Mouse (Mus musculus) hindbrain, postnatal 0 days (tissue): ENCODE data around the gene Itga8. TPM values are rescaled to one million over a fixed set of nuclear protein-coding genes. Genes with fewer than 3 reads are reported as not detected.

Experiments used
- ATAC-seq: fragments of 200-750 bp; cut with Nextera tagmentation; 2 replicates; pipeline ENCODE4 v1.8.0; 2017; ENCODE audit warnings: mild to moderate bottlenecking, moderate TSS enrichment, moderate library complexity
- DNase-seq: peaks from one replicate; pipeline ENCODE4 v3.0.0-alpha.2; 2015; ENCODE audit warnings: low spot score
- H3K27ac ChIP-seq: fragments of 300-500 bp; sonication (generic); 2 replicates; pipeline ENCODE4 v1.5.1; 2014; ENCODE audit warnings: mild to moderate bottlenecking
- H3K27me3 ChIP-seq: fragments of 300-500 bp; sonication (generic); 2 replicates; pipeline ENCODE4 v1.6.1; 2014; ENCODE audit warnings: low read length, mixed read lengths; ENCODE audit not compliant: insufficient read depth
- H3K36me3 ChIP-seq: fragments of 300-500 bp; sonication (generic); 2 replicates; pipeline ENCODE4 v1.6.1; 2014; ENCODE audit warnings: low read length, mixed read lengths; ENCODE audit not compliant: insufficient read depth
- H3K4me1 ChIP-seq: fragments of 300-500 bp; sonication (generic); 2 replicates; pipeline ENCODE4 v1.6.1; 2014; ENCODE audit warnings: antibody characterized with exemption, low read length, mixed read lengths; ENCODE audit not compliant: insufficient read depth
- H3K4me2 ChIP-seq: fragments of 300-500 bp; sonication (generic); 2 replicates; pipeline ENCODE4 v1.6.1; 2014; ENCODE audit warnings: low read depth, mild to moderate bottlenecking, low read length, moderate library complexity, mixed read lengths
- H3K4me3 ChIP-seq: fragments of 300-500 bp; sonication (generic); 2 replicates; pipeline ENCODE4 v1.5.1; 2014; ENCODE audit warnings: low read length
- H3K9ac ChIP-seq: fragments of 300-500 bp; sonication (generic); replicated peaks from 2 replicates; pipeline ENCODE4 v1.6.1; 2014; ENCODE audit warnings: mild to moderate bottlenecking, low read length, moderate library complexity, mixed read lengths
- H3K9me3 ChIP-seq: fragments of 300-500 bp; sonication (generic); 2 replicates; pipeline ENCODE4 v1.6.1; 2016; ENCODE audit warnings: low read length, mixed read lengths
- CTCF ChIP-seq: IDR thresholded peaks from 2 replicates; pipeline ENCODE4 v1.5.1; 2016; ENCODE audit warnings: antibody characterized with exemption, control low read depth, low read depth
- WGBS: fragments of 180-500 bp; shearing (Covaris S2); extraction: QIAGEN DNeasy Blood & Tissue Kit; methylation state at CpG from one replicate; pipeline ENCODE4 v1.1.7; 2014; 5-methylcytosine and 5-hydroxymethylcytosine counted together
- polyA plus RNA-seq: library from polyadenylated mRNA; unstranded; fragments of >200 nt; fragmentation: Nextera tagmentation; extraction: Ambion mirVana; gene quantifications from 2 replicates; pipeline ENCODE4 v1.2.1, GENCODE M21; 2015
- total RNA-seq: library from RNA; depleted of rRNA; stranded (reverse); fragments of >200 nt; gene quantifications from 2 replicates; pipeline ENCODE4 v1.2.3, GENCODE M21; 2014

Gene Itga8
- total and polyA plus RNA-seq, 2 experiments from 2014 or later: 2.9 to 3.6 TPM

- Histone ChIP-seq H3K4me3 (no peak overlapping the region), H3K4me1 (no peaks in the 10 kb centered on the region), H3K9me3 (no peaks in the 10 kb centered on the region), H3K9ac (no peak overlapping the region), H3K4me2 (no peak overlapping the region), H3K36me3 (no peaks in the 10 kb centered on the region), H3K27me3 (no peaks in the 10 kb centered on the region), H3K27ac (no peak overlapping the region)
- ATAC-seq (no peak), DNase-seq (no peak)
- TF ChIP-seq CTCF: no peak
- 51% methylated on average over 5 of the region's 5 CpGs for WGBS
Measured at GRCm38 (mm10) chr2:12205875-12206274, 95.8 kb downstream of the Itga8 start.

DNA sequence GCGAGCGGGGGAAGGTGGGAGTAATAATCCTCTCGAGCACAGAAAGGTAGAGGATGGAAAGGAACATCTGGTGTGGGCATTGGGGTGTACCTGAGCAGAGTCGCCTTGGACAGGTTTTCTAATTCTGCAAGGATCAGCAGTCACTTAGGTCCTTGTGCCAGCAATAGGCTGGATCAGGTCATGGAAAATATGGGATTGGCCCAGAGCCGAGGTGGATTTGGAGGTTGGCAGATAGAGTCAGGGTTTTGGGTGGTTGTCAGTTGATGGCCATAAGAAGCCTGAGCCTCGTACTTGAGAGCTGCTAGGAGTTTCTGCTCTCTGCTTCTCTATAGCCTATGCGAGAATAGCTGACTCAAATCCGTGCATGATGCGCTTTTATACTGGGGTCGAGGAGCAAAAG lies 98.5 kb downstream of the Itga8 start:
- Histone ChIP-seq H3K4me1 (no peaks in the 10 kb centered on the region), H3K4me3 (no peak overlapping the region), H3K9ac (no peak overlapping the region), H3K36me3 (no peaks in the 10 kb centered on the region), H3K4me2 (no peak overlapping the region), H3K9me3 (no peaks in the 10 kb centered on the region), H3K27ac (no peak overlapping the region), H3K27me3 (no peaks in the 10 kb centered on the region)
- 90% methylated on average over 10 of the region's 10 CpGs for WGBS
- ATAC-seq: no peak
- TF ChIP-seq CTCF: no peak
- DNase-seq: no peak

DNA sequence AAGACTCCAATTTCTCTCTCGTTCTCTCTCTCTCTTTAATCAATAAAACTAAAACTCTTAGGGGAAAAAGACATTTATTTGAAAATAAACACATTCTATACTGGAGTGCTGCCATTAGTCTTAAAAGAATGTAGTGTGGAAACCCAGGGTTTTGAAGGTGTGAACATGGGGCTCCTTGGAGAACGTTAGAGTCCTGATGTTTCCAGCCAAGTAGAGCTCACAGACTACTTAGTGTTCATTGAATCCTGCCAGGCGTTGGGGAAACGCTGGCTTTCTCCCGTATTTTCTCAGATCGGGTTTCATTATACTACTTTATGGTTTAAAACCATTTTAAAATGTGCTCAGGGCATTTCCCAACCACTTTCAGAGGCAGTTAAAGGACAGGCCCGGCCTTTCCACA lies 103.0 kb downstream of the Itga8 start:
- no peak overlapping the region for H3K9ac ChIP-seq
- no peak overlapping the region for H3K4me3 ChIP-seq
- ATAC-seq: no peak
- WGBS: 84% methylated on average over 7 of the region's 7 CpGs
- no peaks in the 10 kb centered on the region for H3K4me1 ChIP-seq
- no peak overlapping the region for H3K27ac ChIP-seq
- no peak for DNase-seq
- no peaks in the 10 kb centered on the region for H3K9me3 ChIP-seq
- TF ChIP-seq CTCF: no peak
- no peaks in the 10 kb centered on the region for H3K36me3 ChIP-seq
- no peak overlapping the region for H3K4me2 ChIP-seq
- H3K27me3 ChIP-seq: no peaks in the 10 kb centered on the region

DNA sequence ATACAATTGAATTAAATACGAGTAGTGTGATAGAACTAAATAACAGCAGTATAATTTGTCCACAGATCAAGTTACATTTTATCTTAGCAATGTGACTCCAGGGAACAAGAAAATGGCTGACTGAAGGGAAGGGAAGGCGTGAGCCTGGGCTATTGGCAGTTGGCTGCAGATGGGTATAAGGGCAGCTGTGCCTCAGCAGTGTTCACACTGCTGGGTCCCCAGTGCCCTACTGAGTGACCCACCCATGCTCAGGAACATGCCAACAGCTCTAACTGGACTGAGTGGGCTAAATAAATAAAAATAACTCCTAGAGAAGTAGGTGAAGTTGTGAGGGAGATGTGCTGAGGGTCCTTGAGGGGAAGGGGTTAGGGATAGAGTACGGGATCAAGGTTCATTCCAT lies 103.5 kb downstream of the Itga8 start:
- Histone ChIP-seq H3K36me3 (no peaks in the 10 kb centered on the region), H3K27me3 (no peaks in the 10 kb centered on the region), H3K27ac (no peak overlapping the region), H3K4me1 (no peaks in the 10 kb centered on the region), H3K4me3 (no peak overlapping the region), H3K9me3 (no peaks in the 10 kb centered on the region), H3K4me2 (no peak overlapping the region), H3K9ac (no peak overlapping the region)
- ATAC-seq (no peak), DNase-seq (no peak)
- WGBS: 88% methylated on average over 3 of the region's 3 CpGs
- TF ChIP-seq CTCF: no peak

DNA sequence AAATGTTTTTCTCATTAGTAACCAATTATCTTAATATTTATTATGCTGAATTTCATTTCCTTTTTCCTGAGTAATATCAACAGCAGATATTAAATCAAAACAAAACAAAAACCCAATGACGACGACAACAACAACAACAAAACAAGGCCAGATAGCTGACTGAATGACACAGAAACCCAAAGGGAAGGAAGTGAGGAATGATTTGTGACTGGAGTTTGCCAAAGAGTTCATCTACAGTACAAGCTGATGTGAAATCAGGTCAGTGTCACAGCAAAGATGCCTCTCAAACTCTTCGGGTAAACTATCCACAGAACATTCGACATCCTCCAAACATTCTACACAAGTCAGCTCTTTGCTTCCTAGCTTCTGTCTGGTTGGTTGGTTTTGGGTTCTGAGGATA lies 104.0 kb downstream of the Itga8 start:
- Histone ChIP-seq H3K9ac (no peak overlapping the region), H3K27me3 (no peaks in the 10 kb centered on the region), H3K36me3 (no peaks in the 10 kb centered on the region), H3K4me1 (no peaks in the 10 kb centered on the region), H3K4me2 (no peak overlapping the region), H3K4me3 (no peak overlapping the region), H3K9me3 (no peaks in the 10 kb centered on the region), H3K27ac (no peak overlapping the region)
- 95% methylated on average over 4 of the region's 4 CpGs for WGBS
- ATAC-seq: no peak
- DNase-seq: no peak
- TF ChIP-seq CTCF: no peak

DNA sequence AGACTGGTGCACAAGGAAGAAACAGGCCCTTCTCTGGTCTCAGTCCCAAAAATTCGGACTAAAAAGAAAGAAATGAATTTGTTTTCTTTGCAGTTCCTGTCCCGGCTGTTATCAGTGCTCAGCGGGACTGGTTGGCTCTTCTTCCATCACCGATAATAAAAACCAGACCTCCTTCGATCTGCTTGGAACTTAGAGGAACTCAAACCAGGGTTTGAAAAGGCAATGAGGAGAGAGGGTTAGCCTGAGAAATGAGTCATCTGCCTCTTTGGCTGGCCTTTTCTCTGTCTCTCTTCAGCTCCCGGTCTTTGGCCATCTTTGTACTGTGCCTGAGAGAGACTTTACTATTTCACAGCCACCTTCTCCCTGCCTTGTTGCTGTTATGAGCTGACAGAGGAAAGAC lies 112.7 kb downstream of the Itga8 start:
- Histone ChIP-seq H3K4me2 (no peak overlapping the region), H3K4me3 (no peak overlapping the region), H3K27me3 (no peaks in the 10 kb centered on the region), H3K9ac (no peak overlapping the region), H3K4me1 (no peaks in the 10 kb centered on the region), H3K36me3 (no peaks in the 10 kb centered on the region), H3K9me3 (no peaks in the 10 kb centered on the region), H3K27ac (no peak overlapping the region)
- no peak for ATAC-seq
- no peak for TF ChIP-seq CTCF
- DNase-seq: no peak
- 88% methylated on average over 6 of the region's 6 CpGs for WGBS

DNA sequence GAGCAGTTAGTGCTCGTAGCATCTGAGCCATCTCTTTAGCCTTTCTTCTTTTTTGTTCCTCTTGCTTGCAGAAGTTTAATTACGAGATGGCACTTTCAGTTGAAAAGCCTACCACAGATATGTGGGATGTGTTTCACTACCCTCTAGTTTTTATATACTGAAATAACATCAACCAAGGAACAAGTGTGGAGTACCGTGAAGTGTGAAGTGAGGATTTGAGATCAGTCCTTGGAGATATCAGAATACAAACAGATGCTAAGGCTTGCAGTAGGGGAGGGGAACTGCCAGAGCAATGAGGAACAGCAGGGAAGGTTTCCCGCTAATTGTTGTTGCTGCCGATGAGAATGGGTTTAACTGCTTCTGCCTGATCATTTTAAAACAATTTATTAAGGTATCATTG lies 114.1 kb downstream of the Itga8 start:
- Histone ChIP-seq H3K9me3 (no peaks in the 10 kb centered on the region), H3K27me3 (no peaks in the 10 kb centered on the region), H3K4me1 (no peaks in the 10 kb centered on the region), H3K4me3 (no peak overlapping the region), H3K4me2 (no peak overlapping the region), H3K9ac (no peak overlapping the region), H3K36me3 (no peaks in the 10 kb centered on the region), H3K27ac (no peak overlapping the region)
- TF ChIP-seq CTCF: no peak
- WGBS: 61% methylated on average over 5 of the region's 5 CpGs
- no peak for ATAC-seq
- DNase-seq: no peak
